Mouse (Mus musculus): ENCODE results near the gene Acnat2. TPM values are rescaled to one million over a fixed set of nuclear protein-coding genes. Genes with fewer than 3 reads are reported as not detected.
"Not testable (repeated sequence)": the region's sequence is repeated elsewhere in the genome, so short reads cannot be mapped to it uniquely, and the experiment has no call there.

The Acnat2 gene
- total RNA-seq (2012; rRNA removed): not detected in 2 replicates
- total RNA-seq (2014; rRNA removed): not detected in 2 replicates
- polyA plus RNA-seq (2012; ENCODE audit: insufficient read length, low read depth): not detected in 2 replicates

GRCm38 (mm10) chr4:49407957-49408356 is at the start of gene Acnat2:
TSS of gene Acnat2 (minus strand) at chr4:49408151.
- not testable (repeated sequence) for H3K4me2 ChIP-seq (ENCODE audit: insufficient read depth, low read depth, poor library complexity, severe bottlenecking); H3K9me3 ChIP-seq (replicated peaks; ENCODE audit: low read length)

GRCm38 (mm10) chr4:49456171-49456570 is 48.2 kb upstream of the Acnat2 start:
- dilution Hi-C loops (cut with MboI; ENCODE audit: extremely low pct_ligation_motif_present, extremely low pct_unique_long_range_greater_than_20kb, low sequenced_read_pairs) (no loop called here), in situ Hi-C loops (cut with MboI; ENCODE audit: low pct_ligation_motif_present, low pct_unique_long_range_greater_than_20kb, low sequenced_read_pairs) (no loop called here)
- H3K9me3 ChIP-seq (replicated peaks; ENCODE audit: low read length): no peaks in the 10 kb centered on the region
- H3K4me2 ChIP-seq (ENCODE audit: insufficient read depth, low read depth, poor library complexity, severe bottlenecking): no peak overlapping the region
- H3K4me1 ChIP-seq (ENCODE audit: control insufficient read depth in 1 of 2, insufficient read depth in 2 of 2): peaks cover 0 to 7% of the 10 kb centered on the region in 2 experiments; a peak in 2 of 4 replicates
- no peak overlapping the region for H3K27ac ChIP-seq (ENCODE audit: insufficient read depth, low read depth)
- no peaks in the 10 kb centered on the region for H3K79me2 ChIP-seq (replicated peaks; ENCODE audit: control insufficient read depth, extremely low read depth, insufficient read depth, poor library complexity, severe bottlenecking)
- no peak overlapping the region for H3K4me3 ChIP-seq (replicated peaks in 1 of 3; ENCODE audit: low read depth in 2 of 3, low read length in 2 of 3, poor library complexity in 1 of 3)
- no peak for DNase-seq (ENCODE audit: extremely low read depth)
- H3K36me3 ChIP-seq (replicated peaks in 1 of 2; ENCODE audit: control insufficient read depth in 1 of 2, insufficient read depth in 1 of 2, low read length in 1 of 2): no peaks in the 10 kb centered on the region
- H3K27me3 ChIP-seq (replicated peaks): no peaks in the 10 kb centered on the region
- H3K9ac ChIP-seq (ENCODE audit: insufficient read depth, low read depth): no peak overlapping the region
- no peak for TF ChIP-seq NELFE (IDR thresholded peaks at IDR 0.05; ENCODE audit: low read depth, low read length)
- TF ChIP-seq ZMIZ1 (IDR thresholded peaks at IDR 0.05; ENCODE audit: low read depth, low read length): no peak

More at GRCm38 (mm10) chr4:49407957-49408356, at the start of gene Acnat2:
- H3K9ac ChIP-seq (ENCODE audit: insufficient read depth, low read depth); dilution Hi-C loops (cut with MboI; ENCODE audit: extremely low pct_ligation_motif_present, extremely low pct_unique_long_range_greater_than_20kb, low sequenced_read_pairs); H3K79me2 ChIP-seq (replicated peaks; ENCODE audit: control insufficient read depth, extremely low read depth, insufficient read depth, poor library complexity, severe bottlenecking); DNase-seq (ENCODE audit: extremely low read depth); H3K4me3 ChIP-seq (replicated peaks in 1 of 3; ENCODE audit: low read depth in 2 of 3, low read length in 2 of 3, poor library complexity in 1 of 3); H3K4me1 ChIP-seq (ENCODE audit: control insufficient read depth in 1 of 2, insufficient read depth in 2 of 2); H3K27ac ChIP-seq (ENCODE audit: insufficient read depth, low read depth); H3K27me3 ChIP-seq (replicated peaks); in situ Hi-C loops (cut with MboI; ENCODE audit: low pct_ligation_motif_present, low pct_unique_long_range_greater_than_20kb, low sequenced_read_pairs); H3K36me3 ChIP-seq (replicated peaks in 1 of 2; ENCODE audit: control insufficient read depth in 1 of 2, insufficient read depth in 1 of 2, low read length in 1 of 2): not testable (repeated sequence)

GRCm38 (mm10) chr4:49451848-49452551 is 44.0 kb upstream of the Acnat2 start:
- no peak overlapping the region for H3K27ac ChIP-seq (ENCODE audit: insufficient read depth, low read depth)
- no peak overlapping the region for H3K9ac ChIP-seq (ENCODE audit: insufficient read depth, low read depth)
- H3K36me3 ChIP-seq (replicated peaks in 1 of 2; ENCODE audit: control insufficient read depth in 1 of 2, insufficient read depth in 1 of 2, low read length in 1 of 2): no peaks in the 10 kb centered on the region
- no peak overlapping the region for H3K4me2 ChIP-seq (ENCODE audit: insufficient read depth, low read depth, poor library complexity, severe bottlenecking)
- in situ Hi-C loops (cut with MboI; ENCODE audit: low pct_ligation_motif_present, low pct_unique_long_range_greater_than_20kb, low sequenced_read_pairs): no loop called here
- no peak overlapping the region for H3K4me3 ChIP-seq (replicated peaks in 1 of 3; ENCODE audit: low read depth in 2 of 3, low read length in 2 of 3, poor library complexity in 1 of 3)
- no peaks in the 10 kb centered on the region for H3K27me3 ChIP-seq (replicated peaks)
- no peak for DNase-seq (ENCODE audit: extremely low read depth)
- TF ChIP-seq HCFC1 (IDR thresholded peaks at IDR 0.05; ENCODE audit: low read depth, low read length): no peak
- TF ChIP-seq MAFK (IDR thresholded peaks at IDR 0.05; ENCODE audit: insufficient replicate concordance, low read length): no peak
- no peak for TF ChIP-seq NRF1 (IDR thresholded peaks at IDR 0.05; ENCODE audit: low read depth, low read length)
- TF ChIP-seq RCOR1 (conservative IDR thresholded peaks at IDR 0.05; ENCODE audit: low read depth, low read length): no peak
- no peak for TF ChIP-seq ZC3H11A (IDR thresholded peaks at IDR 0.05; ENCODE audit: low read depth, low read length)
- no peak for TF ChIP-seq MYC (IDR thresholded peaks at IDR 0.05; ENCODE audit: low read depth, low read length)
- no peak for TF ChIP-seq TBP (conservative IDR thresholded peaks at IDR 0.05; ENCODE audit: low read depth, low read length)
- no peak for TF ChIP-seq USF1 (IDR thresholded peaks at IDR 0.05; ENCODE audit: low read depth, low read length)
- TF ChIP-seq USF2 (conservative IDR thresholded peaks at IDR 0.05; ENCODE audit: low read depth, low read length): no peak
- TF ChIP-seq POLR2A (IDR thresholded peaks at IDR 0.05; ENCODE audit: low read depth, low read length): no peak
- TF ChIP-seq ELF1 (IDR thresholded peaks at IDR 0.05; ENCODE audit: low read depth, low read length): no peak
- no peak for TF ChIP-seq RAD21 (IDR thresholded peaks at IDR 0.05; ENCODE audit: low read depth, low read length)
- no peak for TF ChIP-seq ETS1 (conservative IDR thresholded peaks at IDR 0.05; ENCODE audit: low read depth, low read length)
- TF ChIP-seq MAZ (IDR thresholded peaks at IDR 0.05; ENCODE audit: low read depth, low read length): no peak
- no peak for TF ChIP-seq JUND (conservative IDR thresholded peaks at IDR 0.05; ENCODE audit: low read depth, low read length)
- no peak for TF ChIP-seq CHD2 (IDR thresholded peaks at IDR 0.05; ENCODE audit: low read length)
- no peak for TF ChIP-seq ZKSCAN1 (IDR thresholded peaks at IDR 0.05; ENCODE audit: borderline replicate concordance, low read depth, low read length)
- no peak for TF ChIP-seq SMC3 (IDR thresholded peaks at IDR 0.05; ENCODE audit: low read depth, low read length)
- TF ChIP-seq TCF12 (IDR thresholded peaks at IDR 0.05; ENCODE audit: low read depth, low read length): no peak
- TF ChIP-seq POLR2AphosphoS2 (IDR thresholded peaks at IDR 0.05; ENCODE audit: low read depth, low read length): no peak
- no peaks in the 10 kb centered on the region for H3K9me3 ChIP-seq (replicated peaks; ENCODE audit: low read length)
- no peaks in the 10 kb centered on the region for H3K79me2 ChIP-seq (replicated peaks; ENCODE audit: control insufficient read depth, extremely low read depth, insufficient read depth, poor library complexity, severe bottlenecking)
- H3K4me1 ChIP-seq (ENCODE audit: control insufficient read depth in 1 of 2, insufficient read depth in 2 of 2): peaks cover 0 to 7% of the 10 kb centered on the region in 2 experiments; a peak in 2 of 4 replicates
- dilution Hi-C loops (cut with MboI; ENCODE audit: extremely low pct_ligation_motif_present, extremely low pct_unique_long_range_greater_than_20kb, low sequenced_read_pairs): no loop called here

All from CH12.LX (cell line).